Mouse (Mus musculus) R1 (cell line): ENCODE measurements at regions not wholly inside any gene's neighbourhood (a gene's known extent, or its start where the extent isn't known, plus 50 kb on each side); places are given as distances from the start of the nearest gene placed in this dataset.

Experiments used
- DNase-seq: peaks from one replicate; pipeline ENCODE4 v3.0.0-alpha.2; 2018; ENCODE audit warnings: low read depth, low spot score

- DNase-seq, result no peak
Measured at GRCm38 (mm10) chr10:19078047-19078446, 62.6 kb upstream of the Tnfaip3 start.

GRCm38 (mm10) chr10:19068377-19068776, 52.9 kb upstream of the Tnfaip3 start:
- DNase-seq, result no peak

GRCm38 (mm10) chr10:19067623-19068022, 52.2 kb upstream of the Tnfaip3 start:
- DNase-seq, result no peak

- no peak for DNase-seq
Measured at GRCm38 (mm10) chr10:19066821-19067350, 51.4 kb upstream of the Tnfaip3 start.
